Mouse (Mus musculus): ENCODE measurements around the gene Bach1.

Bach1 gene
- long read RNA-seq, experiment 1, full-length matches to known transcripts = 1 of 4 reads
- long read RNA-seq, experiment 1, partial matches to known transcripts = 3 of 4 reads
- long read RNA-seq, experiment 1, other reads (novel, unspliced or antisense) = 0 of 4 reads
- long read RNA-seq, experiment 2, full-length matches to known transcripts = 2 of 6 reads
- long read RNA-seq, experiment 2, partial matches to known transcripts = 1 of 6 reads
- long read RNA-seq, experiment 2, other reads (novel, unspliced or antisense) = 3 of 6 reads

GRCm38 (mm10) chr16:87698692-87699305 is at the start of gene Bach1:
Gene Bach1 (plus strand): TSS chr16:87698945.
- intact Hi-C loops (cut with DNase I) = loop anchor here (5.0 kb wide), 1 partner anchor 36 kb away; no protein-coding TSS in a partner anchor

- intact Hi-C loops (cut with DNase I) = no loop called here
Measured at GRCm38 (mm10) chr16:87652344-87652743, 46.4 kb upstream of the Bach1 start.

- intact Hi-C loops (cut with DNase I) = no loop called here
Measured at GRCm38 (mm10) chr16:87652924-87653323, 45.8 kb upstream of the Bach1 start.

- intact Hi-C loops (cut with DNase I) = no loop called here
Measured at GRCm38 (mm10) chr16:87654016-87654575, 44.6 kb upstream of the Bach1 start.

DNA sequence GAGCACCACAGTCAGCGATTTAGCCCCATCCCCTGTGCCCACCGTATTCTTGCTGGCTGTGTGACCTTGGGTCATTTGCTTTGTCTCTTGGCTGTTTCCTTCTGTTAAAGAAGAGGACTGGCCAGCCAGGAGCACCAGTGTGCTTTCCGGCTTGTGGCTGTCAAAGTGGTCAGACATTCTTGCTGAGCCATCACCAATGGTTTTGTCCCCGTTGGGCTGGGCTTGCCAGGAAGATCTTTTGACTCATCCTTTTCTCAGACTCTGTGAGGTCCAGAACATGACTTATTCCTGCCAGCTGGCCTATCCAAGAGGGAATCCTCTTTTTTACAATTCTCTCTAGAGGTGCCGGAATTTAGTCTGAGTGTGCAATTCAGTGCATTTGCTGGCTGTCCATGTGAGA is 43.7 kb upstream of the Bach1 start:
- intact Hi-C loops (cut with DNase I) = no loop called here

DNA sequence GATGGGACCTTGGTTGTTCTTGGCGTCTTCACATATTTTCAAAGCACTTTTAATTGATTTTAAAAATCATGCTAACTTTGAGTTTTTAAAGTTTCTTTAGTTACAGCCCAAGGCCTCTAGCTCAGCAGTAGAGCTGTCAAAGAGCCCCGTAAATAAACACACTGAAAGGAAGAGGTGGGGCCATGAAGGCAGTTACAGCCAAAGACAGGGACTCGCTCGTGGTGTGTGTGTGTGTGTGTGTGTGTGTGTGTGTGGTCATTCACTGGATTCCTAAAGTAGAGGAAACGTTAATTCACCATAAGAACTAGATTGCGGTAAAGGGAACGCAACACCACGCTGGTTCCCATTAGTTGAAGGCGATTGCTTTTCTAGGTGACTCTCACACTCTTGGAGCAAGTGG is 43.2 kb upstream of the Bach1 start:
- intact Hi-C loops (cut with DNase I) = no loop called here

DNA sequence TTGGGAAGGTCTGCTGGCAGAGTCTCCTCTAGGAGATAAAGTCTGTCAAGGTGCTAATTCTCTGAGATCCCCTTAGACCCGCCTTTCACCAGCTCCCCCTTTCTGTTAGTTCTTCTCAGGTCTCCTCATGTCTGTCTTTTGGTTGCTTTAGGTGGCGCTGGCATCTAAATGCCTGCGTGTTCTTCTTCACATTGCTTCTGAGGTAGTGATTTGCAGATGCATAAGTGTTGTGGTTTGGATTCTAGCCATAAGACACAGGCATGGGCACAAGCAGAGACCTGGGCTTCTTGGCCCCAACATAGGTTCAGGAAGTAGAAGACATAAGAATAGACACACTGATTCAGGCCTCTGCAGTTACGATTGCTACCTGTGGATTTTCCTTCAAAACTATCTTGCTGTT is 42.0 kb upstream of the Bach1 start:
- intact Hi-C loops (cut with DNase I) = no loop called here

DNA sequence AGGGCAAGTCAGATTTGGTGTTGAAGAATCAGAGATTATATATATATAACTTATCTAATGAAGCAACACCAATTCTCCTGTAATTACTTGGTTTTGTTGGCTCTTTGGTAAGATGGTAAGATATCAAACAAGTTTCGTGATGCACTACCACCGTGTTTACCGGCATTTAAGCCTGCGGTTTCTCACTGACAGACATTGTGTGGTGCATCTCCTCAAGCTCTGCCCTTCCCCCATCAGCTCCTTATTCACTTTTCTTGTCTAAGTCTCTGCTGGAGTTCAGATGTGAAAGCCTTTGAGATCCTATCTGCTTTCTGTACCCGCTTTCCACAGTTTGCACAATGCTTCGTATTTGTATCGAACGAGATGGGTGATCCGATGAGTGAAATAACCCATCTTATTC is 41.5 kb upstream of the Bach1 start:
- intact Hi-C loops (cut with DNase I) = no loop called here

- intact Hi-C loops (cut with DNase I) = loop anchor here (5.0 kb wide), 1 partner anchor 36 kb away; the partner anchor contains the start of gene Bach1
Measured at GRCm38 (mm10) chr16:87661024-87661471, 37.7 kb upstream of the Bach1 start.

DNA sequence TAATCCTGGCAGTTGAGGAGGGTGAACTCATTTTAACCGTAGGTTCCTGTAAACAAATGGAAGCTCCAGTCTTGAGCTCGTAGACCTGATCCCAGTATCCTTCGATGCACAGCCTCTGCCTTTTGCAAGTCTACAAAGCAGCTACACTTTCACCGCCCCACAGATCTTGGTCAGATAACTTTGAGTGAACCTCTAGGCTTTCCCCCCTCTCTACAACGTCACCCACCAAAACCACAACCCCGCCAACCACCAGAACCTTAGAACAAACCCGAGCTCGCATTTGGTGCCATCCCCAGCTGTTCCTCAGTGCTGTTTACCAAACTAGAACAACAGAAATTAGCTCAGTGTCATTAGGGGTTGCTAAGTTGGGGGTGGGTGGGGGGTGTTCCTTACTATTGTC is 37.1 kb upstream of the Bach1 start:
- intact Hi-C loops (cut with DNase I) = loop anchor here (5.0 kb wide), 1 partner anchor 36 kb away; the partner anchor contains the start of gene Bach1

DNA sequence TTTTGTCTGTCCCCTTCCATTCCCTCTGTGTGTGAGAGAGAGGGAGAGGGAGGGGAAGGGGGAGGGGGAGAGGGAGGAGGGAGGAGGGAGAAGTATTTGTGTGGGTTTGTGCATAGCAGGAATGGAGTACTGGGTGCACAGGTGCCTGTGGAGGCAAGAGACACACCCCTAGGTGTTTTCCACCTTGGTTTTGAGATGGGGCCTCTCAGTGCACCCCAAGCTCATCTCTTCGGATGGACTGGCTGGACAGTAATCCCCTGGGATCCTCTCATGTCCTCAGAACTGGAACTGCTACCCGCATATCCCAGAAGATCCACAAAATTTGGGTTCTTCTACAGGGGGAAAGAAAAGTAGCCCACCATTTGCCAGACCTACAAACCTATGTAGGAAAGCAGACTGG is 36.2 kb upstream of the Bach1 start:
- intact Hi-C loops (cut with DNase I) = loop anchor here (5.0 kb wide), 1 partner anchor 35 kb away; the partner anchor contains the start of gene Bach1

DNA sequence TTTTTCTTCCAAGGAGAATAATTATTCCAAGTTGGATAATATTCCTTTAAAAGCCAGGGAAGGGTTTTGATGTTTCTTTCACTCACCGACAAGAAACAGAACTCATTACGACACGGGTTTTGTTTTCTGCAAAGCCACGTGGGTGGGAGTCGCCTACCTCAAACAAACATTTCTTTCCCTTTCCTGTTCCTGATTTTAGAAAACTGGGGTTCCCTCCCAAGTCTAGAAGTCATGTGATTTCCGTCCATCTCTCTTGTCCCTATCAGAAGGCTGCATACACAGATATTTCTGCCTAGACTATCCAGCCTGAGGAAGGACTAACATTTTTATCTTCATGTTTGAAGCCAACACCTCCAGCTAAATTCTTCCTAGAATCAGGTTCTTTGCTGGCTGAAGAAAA is 34.9 kb upstream of the Bach1 start:
- intact Hi-C loops (cut with DNase I) = loop anchor here (5.0 kb wide), 1 partner anchor 33 kb away; the partner anchor contains the start of gene Bach1

- intact Hi-C loops (cut with DNase I) = no loop called here
Measured at GRCm38 (mm10) chr16:87665246-87665645, 33.5 kb upstream of the Bach1 start.

DNA sequence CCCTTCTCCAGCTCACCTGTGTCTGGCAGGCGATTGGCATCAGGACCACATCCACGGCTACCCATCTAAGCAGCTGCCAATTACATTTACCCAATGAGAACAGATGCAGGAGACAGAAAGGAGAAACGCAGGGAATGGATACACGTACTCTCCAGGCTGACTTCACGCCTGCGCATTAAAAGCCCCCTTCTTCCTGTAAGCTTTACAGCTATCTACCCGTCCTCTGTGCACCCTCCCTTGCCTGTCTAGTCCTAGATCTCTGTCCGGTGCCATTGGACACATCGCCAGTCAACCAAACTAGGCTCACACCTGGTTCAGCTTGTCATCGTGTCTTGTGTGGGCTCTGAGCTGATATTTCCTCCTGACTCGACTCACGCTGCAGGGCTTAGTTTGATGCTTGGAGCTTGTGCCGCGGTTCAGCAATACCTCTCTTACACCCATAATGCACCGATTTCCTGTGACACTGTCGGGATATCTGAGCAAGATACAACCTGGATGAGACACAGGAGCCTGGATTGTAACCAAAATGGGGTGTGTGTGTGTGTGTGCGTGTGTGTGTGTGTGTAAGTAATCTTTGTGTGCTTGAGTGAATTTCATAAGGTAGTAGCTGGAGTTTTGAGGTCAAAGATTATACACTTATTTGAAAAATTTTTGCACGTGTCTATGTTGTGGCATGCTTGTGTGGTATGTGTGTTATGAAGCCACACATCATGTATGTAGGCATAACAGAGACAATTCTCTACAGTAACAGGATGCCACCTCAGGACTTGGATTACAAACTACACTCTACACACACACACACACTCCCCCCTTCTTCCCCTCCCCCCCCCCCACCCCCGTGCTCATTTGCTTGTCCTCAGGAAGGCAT is 32.8 kb upstream of the Bach1 start:
- intact Hi-C loops (cut with DNase I) = no loop called here

DNA sequence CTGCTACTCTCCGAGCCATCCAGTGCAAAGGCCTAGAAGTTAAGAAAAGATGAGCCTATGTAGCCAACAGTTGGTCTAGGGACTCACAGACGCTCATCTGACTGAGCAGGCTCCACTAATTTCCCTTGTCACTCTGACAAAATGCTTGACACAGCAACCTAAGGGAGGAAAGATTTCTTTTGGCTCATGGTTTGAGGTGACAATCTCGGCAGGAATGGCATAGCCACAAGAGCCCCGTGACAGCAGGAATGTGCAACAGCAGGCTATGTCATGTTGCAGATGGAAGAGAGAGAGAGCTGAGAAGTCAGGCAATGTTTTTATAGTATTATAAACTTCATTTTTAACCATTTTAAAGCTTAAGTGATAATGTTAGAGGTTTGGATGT is 32.1 kb upstream of the Bach1 start:
- intact Hi-C loops (cut with DNase I) = no loop called here

DNA sequence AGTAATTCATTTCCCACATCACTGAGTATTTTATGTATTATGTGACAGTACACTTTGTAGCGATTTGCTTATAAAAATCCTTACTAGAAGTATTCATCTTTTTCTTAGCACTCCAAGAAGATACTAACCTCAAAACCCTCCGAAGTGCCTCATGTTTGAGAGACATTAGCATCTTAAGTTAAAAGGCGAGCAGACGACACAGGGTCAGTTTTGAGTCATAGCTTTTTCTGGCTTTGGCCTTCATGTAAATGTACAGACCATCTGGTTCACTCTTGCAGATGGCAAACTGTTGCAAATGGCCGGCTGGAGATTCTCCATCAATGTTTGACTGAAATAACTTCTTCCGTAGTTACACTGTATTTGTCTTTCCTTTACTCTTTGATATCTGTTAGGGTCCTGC is 30.7 kb upstream of the Bach1 start:
- intact Hi-C loops (cut with DNase I) = no loop called here

DNA sequence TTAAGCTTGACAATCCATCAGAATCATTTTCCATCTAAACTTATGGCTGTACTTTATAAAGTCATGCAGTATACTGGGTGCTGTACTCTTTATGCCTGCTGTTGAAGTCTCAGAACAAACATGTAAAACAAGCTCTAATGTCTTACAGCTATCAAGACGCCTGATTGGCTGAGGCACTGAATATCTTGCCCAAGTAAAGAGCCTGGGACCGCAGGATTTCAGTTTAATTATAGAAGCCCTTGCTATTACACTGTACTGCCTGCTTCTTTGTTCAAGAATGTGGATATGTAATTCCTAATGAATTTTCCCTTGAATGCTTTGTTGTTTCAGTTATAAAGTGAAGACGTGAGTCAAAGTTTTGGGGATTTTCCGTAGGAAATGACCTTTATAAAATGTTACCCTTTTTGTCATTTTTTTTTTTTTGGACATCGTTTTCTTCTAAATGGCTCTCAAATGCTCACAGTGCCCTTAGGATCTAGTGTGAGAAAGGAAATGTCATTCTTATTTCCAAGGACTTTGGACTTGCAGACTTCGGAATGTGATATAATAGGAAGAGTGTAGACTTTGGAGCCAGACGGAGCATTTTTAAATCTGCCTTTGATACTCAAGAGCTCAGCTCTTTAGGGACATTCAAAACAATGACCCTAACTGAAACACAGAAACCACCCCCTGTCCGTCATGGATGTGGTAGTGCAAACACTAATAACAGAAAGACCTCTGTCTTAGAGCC is 28.5 kb upstream of the Bach1 start:
- intact Hi-C loops (cut with DNase I) = no loop called here

DNA sequence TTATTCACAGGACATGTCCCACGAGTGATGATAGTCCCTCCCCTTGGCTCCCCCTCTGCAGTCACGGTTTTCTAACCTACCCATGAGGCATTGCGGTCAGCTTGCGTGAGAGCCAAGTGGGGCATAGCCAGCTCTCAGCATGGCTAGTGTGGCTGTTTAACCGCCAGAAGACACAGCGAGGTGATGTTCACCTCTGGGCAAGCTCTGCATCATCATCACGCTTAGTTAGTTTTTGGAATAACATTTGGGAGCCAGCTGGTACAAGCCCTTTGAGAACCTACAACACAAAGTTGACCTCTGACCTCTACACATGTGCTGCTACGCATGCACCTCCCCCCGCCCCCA is 28.0 kb upstream of the Bach1 start:
- intact Hi-C loops (cut with DNase I) = no loop called here

GRCm38 (mm10) chr16:87671336-87671735 is 27.4 kb upstream of the Bach1 start:
- intact Hi-C loops (cut with DNase I) = no loop called here

DNA sequence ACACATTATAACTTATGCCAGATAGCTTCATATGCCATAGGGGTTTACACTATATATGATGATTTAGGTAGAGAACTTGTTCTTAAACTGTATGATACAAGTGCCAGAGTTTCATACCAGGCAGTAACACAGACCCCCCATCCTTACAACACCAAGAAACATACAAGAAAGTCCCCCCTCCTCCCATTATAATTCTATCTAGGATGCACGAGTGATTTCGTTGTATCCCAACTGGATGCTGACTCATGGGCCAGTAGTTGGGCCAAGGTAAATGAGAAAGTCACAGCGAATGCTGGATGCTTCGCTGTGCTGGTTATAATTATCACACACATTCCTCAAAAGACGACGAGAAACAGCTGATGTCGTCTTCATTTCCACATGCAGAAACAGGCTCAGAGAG is 25.6 kb upstream of the Bach1 start:
- intact Hi-C loops (cut with DNase I) = no loop called here

- intact Hi-C loops (cut with DNase I) = no loop called here
Measured at GRCm38 (mm10) chr16:87676182-87676581, 22.6 kb upstream of the Bach1 start.

All from adrenal gland (tissue).